Comparison of ENCODE assay signal across 26 mouse cellular contexts in the genomic region with DNA sequence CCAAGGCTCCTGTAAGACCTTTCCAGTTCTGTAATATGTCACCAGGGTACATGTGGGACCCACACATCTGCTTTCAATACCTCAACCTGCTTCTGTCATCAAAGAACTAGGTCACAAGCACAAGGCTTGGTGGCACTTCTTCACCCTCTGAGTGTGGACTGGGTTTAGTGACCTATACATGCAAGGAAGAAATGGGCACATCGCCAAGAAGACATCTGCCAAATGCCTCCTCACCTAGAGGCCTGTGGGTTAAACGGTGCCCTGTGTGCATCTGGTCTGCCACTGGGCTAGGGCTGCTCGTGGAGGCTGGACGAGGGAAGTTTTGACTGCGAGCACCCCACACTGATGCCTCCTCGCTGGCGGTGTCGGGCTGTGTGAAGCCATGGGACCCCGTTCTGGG.
DNase-seq lines count a peak whose midpoint lies in the region; ATAC-seq and TF ChIP-seq lines count a peak whose summit lies in the region.
"Had no signal": no experiment of that assay in that cellular context is flagged by ENCODE, and none has a peak within 500 bp of the region (broad histone marks: within the 10 kb centered on the region; RNA-seq: fewer than 3 reads in every experiment).

No protein-coding gene starts in this region.

- no peaks in the 10 kb centered on the region for H3K27me3 ChIP-seq in heart, embryonic 11.5 days (ENCODE audit: control insufficient read depth, insufficient read depth, low read length)
- H3K27me3 ChIP-seq in hindbrain, embryonic 10.5 days (ENCODE audit: insufficient read depth, poor library complexity, severe bottlenecking) = no peaks in the 10 kb centered on the region; the same call in 1 of the 2 replicates
- no peaks in the 10 kb centered on the region for H3K27me3 ChIP-seq in hindbrain, embryonic 12.5 days
- H3K27me3 ChIP-seq in lung, embryonic 14.5 days (ENCODE audit: insufficient read depth, low read length) = no peaks in the 10 kb centered on the region
- H3K27me3 ChIP-seq: forebrain, embryonic 13.5 days had no signal

- no peak overlapping the region for H3K27ac ChIP-seq in heart, embryonic 11.5 days (ENCODE audit: low read depth, low read length)
- H3K27ac ChIP-seq in hindbrain, embryonic 10.5 days = 0 out of 2 replicates have a peak overlapping the region, but pooled peaks have one; percentile 50
- no peak overlapping the region for H3K27ac ChIP-seq in hindbrain, embryonic 12.5 days
- no peak overlapping the region for H3K27ac ChIP-seq in lung, embryonic 14.5 days (ENCODE audit: low read depth)
- no peak overlapping the region for H3K27ac ChIP-seq in left cerebral cortex, adult 2 months
- H3K27ac ChIP-seq: forebrain, embryonic 10.5 days; gastrocnemius, adult 2 months; hindbrain, embryonic 14.5 days had no signal

- no peak overlapping the region for H3K4me3 ChIP-seq in heart, embryonic 11.5 days (ENCODE audit: low read depth, low read length)
- H3K4me3 ChIP-seq in hindbrain, embryonic 10.5 days = no peak overlapping the region
- no peak overlapping the region for H3K4me3 ChIP-seq in hindbrain, embryonic 12.5 days
- H3K4me3 ChIP-seq in lung, embryonic 14.5 days (ENCODE audit: low read depth, low read length) = no peak overlapping the region
- H3K4me3 ChIP-seq in left cerebral cortex, adult 2 months = no peak overlapping the region
- H3K4me3 ChIP-seq: forebrain, embryonic 10.5 days; forebrain, embryonic 13.5 days; gastrocnemius, adult 2 months; heart, embryonic 12.5 days had no signal

- H3K9ac ChIP-seq in heart, embryonic 11.5 days (ENCODE audit: low read depth, low read length) = no peak overlapping the region
- H3K9ac ChIP-seq in hindbrain, embryonic 12.5 days = no peak overlapping the region
- H3K9ac ChIP-seq in lung, embryonic 14.5 days = no peak overlapping the region
- H3K9ac ChIP-seq: forebrain, embryonic 13.5 days; heart, embryonic 12.5 days; hindbrain, embryonic 14.5 days had no signal

- no peaks in the 10 kb centered on the region for H3K36me3 ChIP-seq in heart, embryonic 11.5 days (ENCODE audit: control insufficient read depth, insufficient read depth, low read length)
- H3K36me3 ChIP-seq in hindbrain, embryonic 10.5 days = no peaks in the 10 kb centered on the region
- H3K36me3 ChIP-seq in hindbrain, embryonic 12.5 days = no peaks in the 10 kb centered on the region
- no peaks in the 10 kb centered on the region for H3K36me3 ChIP-seq in lung, embryonic 14.5 days (ENCODE audit: insufficient read depth)
- H3K36me3 ChIP-seq: forebrain, embryonic 10.5 days; heart, embryonic 12.5 days had no signal

- 0 out of 2 replicates have a peak, but pooled peaks have one; percentile 44 for ATAC-seq in heart, embryonic 11.5 days (replicated peaks; ENCODE audit: insufficient number of reproducible peaks, low FRiP score, low TSS enrichment)
- no peak for ATAC-seq in hindbrain, embryonic 12.5 days (ENCODE audit: low FRiP score)
- no peak for ATAC-seq in lung, embryonic 14.5 days (ENCODE audit: insufficient read depth)
- ATAC-seq: activated CD4-positive, CD25-positive, alpha-beta regulatory T cell, adult 4 months; forebrain, embryonic 13.5 days; forebrain, embryonic 16.5 days; intestine, postnatal 0 days had no signal

- intact Hi-C loops in heart, postnatal 10 days (cut with DNase I) = no loop called here
- intact Hi-C loops in left cerebral cortex, adult 2 months (cut with DNase I) = no loop called here

- no peak for DNase-seq in heart, postnatal 10 days
- no peak for DNase-seq in hindbrain, embryonic 10.5 days (ENCODE audit: low spot score)
- DNase-seq in lung, embryonic 14.5 days = peak; percentile 23
- DNase-seq in lung, postnatal 25 days (ENCODE audit: low spot score) = no peak
- peak; percentile 53 for DNase-seq in MN1 (ENCODE audit: low spot score)
- no peak for DNase-seq in left cerebral cortex, adult 2 months (ENCODE audit: extremely low spot score in 1 of 2, low spot score in 2 of 2)
- DNase-seq: adrenal gland, postnatal 10 days; adrenal gland, postnatal 36 days; B cell, adult 2 months; cerebellum, adult 18-20 months; cerebellum, adult 9-10 months; cerebellum, postnatal 14 days; gastrocnemius, adult 2 months; gastrocnemius, postnatal 14 days; heart, adult 11 months; heart, postnatal 4 days; kidney, adult 2 months had no signal

- 88% methylated on average over 9 of the region's 9 CpGs for WGBS in heart, embryonic 11.5 days (ENCODE audit: insufficient replicate concordance)
- 94% methylated on average over 9 of the region's 9 CpGs for WGBS in hindbrain, embryonic 10.5 days
- WGBS in hindbrain, embryonic 12.5 days = 87% methylated on average over 9 of the region's 9 CpGs
- WGBS in lung, embryonic 14.5 days = 78% methylated on average over 9 of the region's 9 CpGs

- H3K4me1 ChIP-seq in heart, embryonic 11.5 days (ENCODE audit: control insufficient read depth, insufficient read depth, low read length) = peaks cover 20% of the 10 kb centered on the region
- H3K4me1 ChIP-seq in hindbrain, embryonic 10.5 days (replicated peaks) = peaks cover 18% of the 10 kb centered on the region
- 0 out of 2 replicates have a peak, but pooled peaks cover 5% of the 10 kb centered on the region for H3K4me1 ChIP-seq in hindbrain, embryonic 12.5 days
- no peaks in the 10 kb centered on the region for H3K4me1 ChIP-seq in lung, embryonic 14.5 days (ENCODE audit: insufficient read depth)

- no peak for TF ChIP-seq CTCF in lung, embryonic 14.5 days (IDR thresholded peaks at IDR 0.05; ENCODE audit: low read depth)
- TF ChIP-seq CTCF in left cerebral cortex, adult 2 months (IDR thresholded peaks at IDR 0.05) = no peak

- no peak overlapping the region for H3K4me2 ChIP-seq in heart, embryonic 11.5 days
- H3K4me2 ChIP-seq in hindbrain, embryonic 12.5 days (replicated peaks) = no peak overlapping the region
- H3K4me2 ChIP-seq in lung, embryonic 14.5 days = no peak overlapping the region
- H3K4me2 ChIP-seq: forebrain, embryonic 13.5 days; heart, embryonic 12.5 days; hindbrain, embryonic 14.5 days had no signal

- H3K9me3 ChIP-seq in heart, embryonic 11.5 days (replicated peaks; ENCODE audit: control insufficient read depth, low read length) = no peaks in the 10 kb centered on the region
- H3K9me3 ChIP-seq in hindbrain, embryonic 10.5 days = no peaks in the 10 kb centered on the region
- H3K9me3 ChIP-seq in hindbrain, embryonic 12.5 days (replicated peaks) = no peaks in the 10 kb centered on the region
- no peaks in the 10 kb centered on the region for H3K9me3 ChIP-seq in lung, embryonic 14.5 days (ENCODE audit: low read depth, low read length)
- H3K9me3 ChIP-seq: forebrain, embryonic 10.5 days; forebrain, embryonic 13.5 days; heart, embryonic 12.5 days had no signal

Comparison
In these comparisons a context has a peak if more than half of its experiments do, and no peak if none do; other contexts are left out.
1. DNase-seq: peak in lung, embryonic 14.5 days (single experiment) and MN1 (single experiment); none in heart, postnatal 10 days (0 of 2), hindbrain, embryonic 10.5 days (single experiment), lung, postnatal 25 days (single experiment) and left cerebral cortex, adult 2 months (0 of 2).